Mouse (Mus musculus) midbrain, embryonic 16.5 days (tissue): ENCODE data around the gene Rarg. TPM values are rescaled to one million over a fixed set of nuclear protein-coding genes. Genes with fewer than 3 reads are reported as not detected.
"Not testable (repeated sequence)": the region's sequence is repeated elsewhere in the genome, so short reads cannot be mapped to it uniquely, and the experiment has no call there.

Experiments
- ATAC-seq: fragments of 200-750 bp; cut with Nextera tagmentation; 2 replicates; pipeline ENCODE4 v1.8.0; 2017; ENCODE audit warnings: moderate TSS enrichment
- H3K27ac ChIP-seq: fragments of 300-500 bp; sonication (generic); 2 replicates; pipeline ENCODE4 v1.5.1; 2014; ENCODE audit warnings: mild to moderate bottlenecking, low read length, mixed read lengths
- H3K27me3 ChIP-seq: fragments of 300-500 bp; sonication (generic); 2 replicates; pipeline ENCODE4 v1.6.1; 2014; ENCODE audit warnings: low read depth, low read length, mixed read lengths; ENCODE audit not compliant: control insufficient read depth, insufficient read depth
- H3K36me3 ChIP-seq: fragments of 300-500 bp; sonication (generic); 2 replicates; pipeline ENCODE4 v1.6.1; 2014; ENCODE audit warnings: mild to moderate bottlenecking, low read length, moderate library complexity, mixed read lengths; ENCODE audit not compliant: control insufficient read depth, insufficient read depth
- H3K4me1 ChIP-seq: fragments of 300-500 bp; sonication (generic); 2 replicates; pipeline ENCODE4 v1.6.1; 2014; ENCODE audit warnings: mild to moderate bottlenecking, low read length, mixed read lengths; ENCODE audit not compliant: control insufficient read depth, insufficient read depth
- H3K4me2 ChIP-seq: fragments of 300-500 bp; sonication (generic); 2 replicates; pipeline ENCODE4 v1.6.1; 2014; ENCODE audit warnings: mild to moderate bottlenecking, low read length, mixed read lengths
- H3K4me3 ChIP-seq: fragments of 300-500 bp; sonication (generic); 2 replicates; pipeline ENCODE4 v1.5.1; 2014; ENCODE audit warnings: low read depth, mild to moderate bottlenecking, low read length, moderate library complexity, mixed read lengths
- H3K9ac ChIP-seq: fragments of 300-500 bp; sonication (generic); 2 replicates; pipeline ENCODE4 v1.6.1; 2014; ENCODE audit warnings: low read depth, low read length, mixed read lengths
- H3K9me3 ChIP-seq: fragments of 300-500 bp; sonication (generic); replicated peaks from 2 replicates; pipeline ENCODE4 v1.6.1; 2014; ENCODE audit warnings: mild to moderate bottlenecking, low read length, mixed read lengths; ENCODE audit not compliant: control insufficient read depth, poor library complexity, severe bottlenecking
- WGBS: fragments of 180-500 bp; shearing (Covaris S2); extraction: QIAGEN DNeasy Blood & Tissue Kit; methylation state at CpG from one replicate; pipeline ENCODE4 v1.1.7; 2014; 5-methylcytosine and 5-hydroxymethylcytosine counted together
- polyA plus RNA-seq: library from polyadenylated mRNA; unstranded; fragments of >200 nt; fragmentation: Nextera tagmentation; extraction: Ambion mirVana; gene quantifications from 2 replicates; pipeline ENCODE4 v1.2.1, GENCODE M21; 2015

Gene Rarg
- polyA plus RNA-seq, 1 experiment from 2014 or later, result 6.0 TPM

- H3K9me3 ChIP-seq, result no peaks in the 10 kb centered on the region
- no peak within 1 kb of the TSS for H3K4me2 ChIP-seq
- ATAC-seq, result no peak
- H3K9ac ChIP-seq, result no peak within 1 kb of the TSS
- H3K27ac ChIP-seq, result no peak within 1 kb of the TSS
- no peaks in the 10 kb centered on the region for H3K27me3 ChIP-seq
- H3K4me3 ChIP-seq, result no peak within 1 kb of the TSS
- 61% methylated on average over 6 of the region's 6 CpGs for WGBS
- H3K36me3 ChIP-seq, result no peaks in the 10 kb centered on the region
- H3K4me1 ChIP-seq, result no peaks in the 10 kb centered on the region; the same call in 1 of the 2 replicates
Measured at GRCm38 (mm10) chr15:102231748-102232147, 25.6 kb downstream of the Rarg start, which contains the start of gene Itgb7. Itgb7 (minus strand) TSS chr15:102231944.

- Histone ChIP-seq H3K27ac (no peak overlapping the region), H3K4me1 (no peaks in the 10 kb centered on the region; the same call in 1 of the 2 replicates), H3K4me3 (no peak overlapping the region), H3K9ac (no peak overlapping the region), H3K36me3 (no peaks in the 10 kb centered on the region), H3K4me2 (no peak overlapping the region), H3K9me3 (no peaks in the 10 kb centered on the region), H3K27me3 (no peaks in the 10 kb centered on the region)
- ATAC-seq, result no peak
- 84% methylated on average over 17 of the region's 17 CpGs for WGBS
Measured at GRCm38 (mm10) chr15:102230408-102231321, 26.7 kb downstream of the Rarg start.

- WGBS, result 79% methylated on average over 6 of the region's 6 CpGs
- ATAC-seq, H3K27ac ChIP-seq, H3K36me3 ChIP-seq, H3K9me3 ChIP-seq, H3K27me3 ChIP-seq, H3K9ac ChIP-seq, H3K4me3 ChIP-seq, H3K4me2 ChIP-seq: not testable (repeated sequence)
- peaks cover 10% of the 10 kb centered on the region; the same call in 1 of the 2 replicates for H3K4me1 ChIP-seq
Measured at GRCm38 (mm10) chr15:102225619-102226018, 31.7 kb downstream of the Rarg start.

- no peaks in the 10 kb centered on the region for H3K36me3 ChIP-seq
- H3K9ac ChIP-seq, result no peak overlapping the region; the same call in 1 of the 2 replicates
- H3K4me3 ChIP-seq, result peak overlapping the region; percentile 41
- peaks cover 8% of the 10 kb centered on the region for H3K27me3 ChIP-seq
- no peak overlapping the region for H3K27ac ChIP-seq
- no peaks in the 10 kb centered on the region for H3K9me3 ChIP-seq
- H3K4me2 ChIP-seq, result peak overlapping the region; percentile 92
- ATAC-seq, result no peak
- 21% methylated on average over 21 of the region's 21 CpGs for WGBS
- H3K4me1 ChIP-seq, result peaks cover 10% of the 10 kb centered on the region; the same call in 1 of the 2 replicates
Measured at GRCm38 (mm10) chr15:102224992-102225617, 32.2 kb downstream of the Rarg start.

GRCm38 (mm10) chr15:102224186-102224991 is 32.9 kb downstream of the Rarg start:
- H3K27ac ChIP-seq, result no peak overlapping the region
- ATAC-seq, result peak; percentile 90

GRCm38 (mm10) chr15:102222386-102222785 is 34.9 kb downstream of the Rarg start:
- Histone ChIP-seq H3K4me1 (peaks cover 10% of the 10 kb centered on the region; the same call in 1 of the 2 replicates), H3K4me3 (no peak overlapping the region), H3K36me3 (no peaks in the 10 kb centered on the region), H3K4me2 (no peak overlapping the region), H3K27ac (no peak overlapping the region), H3K9ac (no peak overlapping the region), H3K9me3 (no peaks in the 10 kb centered on the region), H3K27me3 (peaks cover 8% of the 10 kb centered on the region)
- WGBS, result 59% methylated on average over 10 of the region's 10 CpGs
- ATAC-seq, result no peak

More at GRCm38 (mm10) chr15:102224186-102224991, 32.9 kb downstream of the Rarg start:
- Histone ChIP-seq H3K4me3 (peak overlapping the region; percentile 41), H3K9me3 (no peaks in the 10 kb centered on the region), H3K9ac (peak overlapping the region; percentile 60), H3K4me1 (peaks cover 10% of the 10 kb centered on the region; the same call in 1 of the 2 replicates), H3K36me3 (no peaks in the 10 kb centered on the region), H3K4me2 (peak overlapping the region; percentile 92), H3K27me3 (peaks cover 8% of the 10 kb centered on the region)
- WGBS, result 4% methylated on average over 43 of the region's 43 CpGs

- 86% methylated on average over 7 of the region's 7 CpGs for WGBS
- no peak overlapping the region for H3K4me2 ChIP-seq
- H3K4me3 ChIP-seq, result no peak overlapping the region
- H3K4me1 ChIP-seq, result no peaks in the 10 kb centered on the region
- ATAC-seq, result no peak
- H3K27ac ChIP-seq, result no peak overlapping the region
- no peaks in the 10 kb centered on the region; the same call in 1 of the 2 replicates for H3K27me3 ChIP-seq
- H3K9me3 ChIP-seq, result no peaks in the 10 kb centered on the region
- H3K9ac ChIP-seq, result no peak overlapping the region
- peaks cover 15% of the 10 kb centered on the region for H3K36me3 ChIP-seq
Measured at GRCm38 (mm10) chr15:102217325-102217724, 40.0 kb downstream of the Rarg start.

GRCm38 (mm10) chr15:102216459-102217228 is 40.7 kb downstream of the Rarg start:
- H3K27ac ChIP-seq, result no peak overlapping the region
- 84% methylated on average over 16 of the region's 16 CpGs for WGBS
- H3K9me3 ChIP-seq, result no peaks in the 10 kb centered on the region
- H3K4me3 ChIP-seq, result no peak overlapping the region
- H3K36me3 ChIP-seq, result peaks cover 15% of the 10 kb centered on the region
- no peaks in the 10 kb centered on the region for H3K27me3 ChIP-seq
- no peak overlapping the region for H3K4me2 ChIP-seq
- H3K9ac ChIP-seq, result no peak overlapping the region
- H3K4me1 ChIP-seq, result no peaks in the 10 kb centered on the region
- ATAC-seq, result 0 out of 2 replicates have a peak, but pooled peaks have one; percentile 51
